Mouse (Mus musculus) neural tube, embryonic 13.5 days (tissue): ENCODE results near the gene Frmd4b. TPM values are rescaled to one million over a fixed set of nuclear protein-coding genes. Genes with fewer than 3 reads are reported as not detected.

Experiments
- ATAC-seq: fragments of 200-750 bp; cut with Nextera tagmentation; 2 replicates; pipeline ENCODE4 v1.8.0; 2017; ENCODE audit warnings: low read depth, mild to moderate bottlenecking, moderate TSS enrichment, moderate library complexity
- H3K27ac ChIP-seq: fragments of 300-500 bp; sonication (generic); replicated peaks from 2 replicates; pipeline ENCODE4 v1.5.1; 2015; ENCODE audit warnings: moderate library complexity, mild to moderate bottlenecking, inconsistent platforms
- H3K27me3 ChIP-seq: fragments of 300-500 bp; sonication (generic); 2 replicates; pipeline ENCODE4 v1.6.1; 2015; ENCODE audit warnings: mild to moderate bottlenecking, inconsistent platforms
- H3K36me3 ChIP-seq: fragments of 300-500 bp; sonication (generic); 2 replicates; pipeline ENCODE4 v1.6.1; 2015; ENCODE audit warnings: mild to moderate bottlenecking, inconsistent platforms
- H3K4me1 ChIP-seq: fragments of 300-500 bp; sonication (generic); replicated peaks from 2 replicates; pipeline ENCODE4 v1.6.1; 2015; ENCODE audit warnings: inconsistent platforms
- H3K4me2 ChIP-seq: fragments of 300-500 bp; sonication (generic); 2 replicates; pipeline ENCODE4 v1.6.1; 2015; ENCODE audit warnings: inconsistent platforms, mild to moderate bottlenecking, moderate library complexity
- H3K4me3 ChIP-seq: fragments of 300-500 bp; sonication (generic); 2 replicates; pipeline ENCODE4 v1.5.1; 2015; ENCODE audit warnings: mild to moderate bottlenecking, inconsistent platforms
- H3K9ac ChIP-seq: fragments of 300-500 bp; sonication (generic); 2 replicates; pipeline ENCODE4 v1.6.1; 2015; ENCODE audit warnings: moderate library complexity, mild to moderate bottlenecking, inconsistent platforms
- H3K9me3 ChIP-seq: fragments of 300-500 bp; sonication (generic); 2 replicates; pipeline ENCODE4 v1.6.1; 2016; ENCODE audit warnings: inconsistent platforms
- whole genome bisulfite sequencing: fragments of 180-500 bp; shearing (Covaris S2); methylation state at CpG from one replicate; pipeline ENCODE4 v1.1.7; 2015; 5-methylcytosine and 5-hydroxymethylcytosine counted together
- polyA plus RNA-seq: library from polyadenylated mRNA; unstranded; fragments of >200 nt; fragmentation: Nextera tagmentation; extraction: Ambion mirVana; gene quantifications from 2 replicates; pipeline ENCODE4 v1.2.1, GENCODE M21; 2015

The Frmd4b gene
- polyA plus RNA-seq, 1 experiment from 2014 or later, result 30.9 TPM

DNA sequence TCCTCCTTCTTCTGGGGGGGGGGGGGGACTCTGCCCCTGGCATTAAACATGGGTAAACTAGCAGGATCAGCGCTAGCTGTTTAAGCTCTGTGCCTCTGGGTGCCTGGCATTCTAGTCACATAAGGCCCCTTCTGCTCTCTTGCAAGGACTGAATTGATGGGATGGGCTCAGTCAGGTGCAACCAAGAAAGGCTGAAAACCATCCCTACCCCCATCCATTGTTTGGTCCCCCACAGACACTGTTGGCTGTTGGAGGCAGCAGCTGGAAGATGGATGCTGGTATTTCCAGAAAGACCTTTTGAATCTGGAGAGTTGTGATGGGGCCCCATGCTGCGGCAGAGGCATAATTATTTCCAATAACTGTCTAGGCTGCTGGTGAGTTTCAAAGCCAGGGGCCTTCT lies 7.3 kb downstream of the Frmd4b start:
- H3K27ac ChIP-seq, result peak overlapping the region; percentile 52
- ATAC-seq, result peak; percentile 64; the same call in 1 of the 2 replicates
- no peak overlapping the region for H3K4me2 ChIP-seq
- H3K27me3 ChIP-seq, result no peaks in the 10 kb centered on the region
- H3K9me3 ChIP-seq, result no peaks in the 10 kb centered on the region
- no peak overlapping the region for H3K4me3 ChIP-seq
- H3K9ac ChIP-seq, result no peak overlapping the region
- H3K4me1 ChIP-seq, result peaks cover 63% of the 10 kb centered on the region
- no peaks in the 10 kb centered on the region for H3K36me3 ChIP-seq
- WGBS, result 33% methylated on average over 2 of the region's 2 CpGs

GRCm38 (mm10) chr6:97607646-97608045 lies 9.7 kb downstream of the Frmd4b start:
- H3K9ac ChIP-seq, result no peak overlapping the region
- H3K27me3 ChIP-seq, result no peaks in the 10 kb centered on the region
- H3K9me3 ChIP-seq, result no peaks in the 10 kb centered on the region
- no peak overlapping the region for H3K4me2 ChIP-seq
- H3K4me1 ChIP-seq, result peaks cover 61% of the 10 kb centered on the region
- H3K4me3 ChIP-seq, result no peak overlapping the region
- no peak overlapping the region for H3K27ac ChIP-seq
- WGBS, result 47% methylated on average over 3 of the region's 3 CpGs
- no peak for ATAC-seq
- no peaks in the 10 kb centered on the region for H3K36me3 ChIP-seq

GRCm38 (mm10) chr6:97595218-97595617 lies 22.1 kb downstream of the Frmd4b start:
- WGBS, result 28% methylated on average over 3 of the region's 3 CpGs
- no peaks in the 10 kb centered on the region for H3K36me3 ChIP-seq
- H3K27me3 ChIP-seq, result no peaks in the 10 kb centered on the region
- H3K4me1 ChIP-seq, result peaks cover 29% of the 10 kb centered on the region
- no peak for ATAC-seq
- no peaks in the 10 kb centered on the region for H3K9me3 ChIP-seq
- H3K4me2 ChIP-seq, result no peak overlapping the region
- H3K9ac ChIP-seq, result no peak overlapping the region
- H3K4me3 ChIP-seq, result no peak overlapping the region
- no peak overlapping the region for H3K27ac ChIP-seq

DNA sequence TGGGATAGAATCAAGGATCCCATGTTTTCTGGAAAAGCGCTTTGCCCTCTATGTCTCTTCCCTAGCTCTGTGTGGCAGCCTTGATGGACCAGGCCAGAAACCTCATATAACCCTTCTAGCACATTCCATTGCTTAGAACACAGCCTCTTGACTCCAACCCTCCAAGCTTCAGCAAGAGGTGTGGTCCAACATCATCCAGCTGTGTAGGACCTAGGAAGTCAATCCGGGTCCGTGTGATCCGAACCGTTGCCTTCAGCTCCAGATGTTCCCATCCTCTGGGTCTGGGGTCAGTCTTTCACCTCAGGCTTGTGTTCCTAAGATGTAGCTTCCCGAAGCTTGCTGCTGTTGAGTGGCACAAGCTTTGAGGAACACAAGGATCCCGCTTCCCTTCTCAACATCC lies 22.8 kb downstream of the Frmd4b start:
- 97% methylated on average over 7 of the region's 7 CpGs for WGBS
- Histone ChIP-seq H3K4me2 (no peak overlapping the region), H3K27ac (no peak overlapping the region), H3K36me3 (no peaks in the 10 kb centered on the region), H3K27me3 (no peaks in the 10 kb centered on the region), H3K9me3 (no peaks in the 10 kb centered on the region), H3K4me3 (no peak overlapping the region), H3K4me1 (peaks cover 34% of the 10 kb centered on the region), H3K9ac (no peak overlapping the region)
- ATAC-seq, result no peak

DNA sequence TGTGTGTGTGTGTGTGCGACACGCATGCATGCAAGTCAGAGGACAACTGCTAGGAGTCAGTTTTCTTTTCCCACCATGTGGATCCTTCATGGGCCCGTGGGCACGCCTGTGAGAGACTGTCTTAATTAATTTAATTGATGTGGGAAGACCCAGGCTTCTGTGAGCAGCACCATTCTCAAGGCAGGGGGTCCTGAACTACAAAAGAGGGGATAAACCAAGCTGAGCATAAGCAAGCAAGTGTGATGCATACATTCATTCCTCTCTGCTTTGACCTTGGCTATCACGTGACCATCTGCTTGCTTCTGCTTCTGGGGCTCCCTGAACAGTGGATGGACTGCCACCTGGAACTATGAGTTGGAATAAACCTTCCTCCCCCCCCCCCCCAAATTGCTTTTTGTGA lies 27.1 kb downstream of the Frmd4b start:
- Histone ChIP-seq H3K4me2 (no peak overlapping the region), H3K9ac (no peak overlapping the region), H3K27ac (peak overlapping the region; percentile 49), H3K4me3 (no peak overlapping the region), H3K4me1 (peaks cover 50% of the 10 kb centered on the region), H3K36me3 (no peaks in the 10 kb centered on the region), H3K27me3 (no peaks in the 10 kb centered on the region), H3K9me3 (no peaks in the 10 kb centered on the region)
- WGBS, result 33% methylated on average over 5 of the region's 5 CpGs
- ATAC-seq, result peak; percentile 51; the same call in 1 of the 2 replicates

- Histone ChIP-seq H3K27ac (peak overlapping the region; percentile 49; the same call in 1 of the 2 replicates), H3K9me3 (no peaks in the 10 kb centered on the region), H3K27me3 (no peaks in the 10 kb centered on the region), H3K4me3 (no peak overlapping the region), H3K4me1 (peaks cover 45% of the 10 kb centered on the region), H3K4me2 (no peak overlapping the region), H3K36me3 (no peaks in the 10 kb centered on the region), H3K9ac (no peak overlapping the region)
- 76% methylated on average over 3 of the region's 3 CpGs for WGBS
- ATAC-seq, result no peak
These were observed 27.8 kb downstream of the Frmd4b start for GRCm38 (mm10) chr6:97589581-97589980.

DNA sequence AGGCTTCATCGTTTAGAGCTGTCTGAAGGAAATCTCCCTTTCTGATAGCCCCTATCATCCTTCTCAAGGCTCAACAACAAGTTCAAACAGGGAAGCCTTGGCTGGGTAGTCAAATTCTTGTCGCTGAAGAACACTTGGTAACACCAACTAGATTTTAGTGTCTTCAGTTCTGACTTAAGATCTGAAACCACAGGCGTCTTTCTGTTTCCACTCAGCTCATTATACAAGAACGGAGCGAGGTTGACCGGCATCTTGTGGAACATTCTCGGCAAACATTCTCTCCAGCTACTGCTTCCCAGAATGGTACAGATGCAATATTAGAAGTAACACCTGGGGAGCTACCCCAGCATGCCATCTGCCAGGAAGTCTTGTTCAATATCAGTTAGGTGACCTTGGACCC lies 28.3 kb downstream of the Frmd4b start:
- H3K9me3 ChIP-seq, result no peaks in the 10 kb centered on the region
- H3K4me1 ChIP-seq, result peaks cover 46% of the 10 kb centered on the region
- no peak overlapping the region for H3K4me3 ChIP-seq
- no peaks in the 10 kb centered on the region for H3K27me3 ChIP-seq
- peak overlapping the region; percentile 14; the same call in 1 of the 2 replicates for H3K27ac ChIP-seq
- no peaks in the 10 kb centered on the region for H3K36me3 ChIP-seq
- H3K4me2 ChIP-seq, result no peak overlapping the region
- ATAC-seq, result no peak
- 84% methylated on average over 7 of the region's 7 CpGs for WGBS
- H3K9ac ChIP-seq, result no peak overlapping the region

- H3K4me2 ChIP-seq, result no peak overlapping the region
- no peak overlapping the region for H3K27ac ChIP-seq
- no peaks in the 10 kb centered on the region for H3K36me3 ChIP-seq
- no peak for ATAC-seq
- H3K4me1 ChIP-seq, result peaks cover 56% of the 10 kb centered on the region
- H3K9me3 ChIP-seq, result no peaks in the 10 kb centered on the region
- H3K27me3 ChIP-seq, result no peaks in the 10 kb centered on the region
- H3K9ac ChIP-seq, result no peak overlapping the region
- H3K4me3 ChIP-seq, result no peak overlapping the region
These were observed 30.7 kb downstream of the Frmd4b start for GRCm38 (mm10) chr6:97586606-97587005.

- Histone ChIP-seq H3K9me3 (no peaks in the 10 kb centered on the region), H3K36me3 (no peaks in the 10 kb centered on the region), H3K4me2 (no peak overlapping the region), H3K27ac (0 out of 2 replicates have a peak overlapping the region, but pooled peaks have one; percentile 4), H3K9ac (no peak overlapping the region), H3K4me3 (no peak overlapping the region), H3K27me3 (no peaks in the 10 kb centered on the region), H3K4me1 (peaks cover 56% of the 10 kb centered on the region)
- 39% methylated on average over 8 of the region's 8 CpGs for WGBS
- ATAC-seq, result 0 out of 2 replicates have a peak, but pooled peaks have one; percentile 15
These were observed 31.3 kb downstream of the Frmd4b start for GRCm38 (mm10) chr6:97586024-97586423.

DNA sequence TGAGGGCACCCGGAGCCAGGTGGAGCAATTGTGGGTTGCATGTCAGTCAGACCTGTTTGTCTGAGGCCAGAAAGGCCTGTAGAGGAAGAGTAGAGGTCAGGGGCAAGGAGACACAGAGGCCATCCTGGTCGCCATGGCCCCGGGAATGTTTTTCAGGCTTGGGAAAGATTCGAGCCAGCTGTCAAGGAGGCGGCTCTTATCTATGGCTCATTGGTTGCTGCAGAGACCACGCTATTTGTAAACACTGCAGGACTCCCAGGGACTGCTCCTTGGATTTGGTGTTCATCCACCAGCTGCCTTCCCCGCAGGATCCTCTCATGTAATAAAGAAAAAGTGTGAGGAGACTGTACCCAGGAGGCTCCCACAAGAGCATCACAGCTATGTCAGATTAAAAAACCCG lies 34.6 kb downstream of the Frmd4b start:
- Histone ChIP-seq H3K36me3 (no peaks in the 10 kb centered on the region), H3K4me2 (no peak overlapping the region), H3K4me3 (no peak overlapping the region), H3K9ac (no peak overlapping the region), H3K4me1 (peaks cover 62% of the 10 kb centered on the region), H3K27me3 (no peaks in the 10 kb centered on the region), H3K9me3 (no peaks in the 10 kb centered on the region), H3K27ac (peak overlapping the region; percentile 65)
- WGBS, result 27% methylated on average over 8 of the region's 8 CpGs
- ATAC-seq, result no peak

GRCm38 (mm10) chr6:97581941-97582340 lies 35.4 kb downstream of the Frmd4b start:
- no peak for ATAC-seq
- H3K4me2 ChIP-seq, result no peak overlapping the region
- no peaks in the 10 kb centered on the region for H3K9me3 ChIP-seq
- 82% methylated on average over 7 of the region's 7 CpGs for WGBS
- peaks cover 70% of the 10 kb centered on the region for H3K4me1 ChIP-seq
- H3K36me3 ChIP-seq, result no peaks in the 10 kb centered on the region
- no peak overlapping the region for H3K9ac ChIP-seq
- H3K27ac ChIP-seq, result no peak overlapping the region
- H3K4me3 ChIP-seq, result no peak overlapping the region
- no peaks in the 10 kb centered on the region for H3K27me3 ChIP-seq

GRCm38 (mm10) chr6:97580479-97581030 lies 36.8 kb downstream of the Frmd4b start:
- Histone ChIP-seq H3K4me3 (no peak overlapping the region), H3K27ac (no peak overlapping the region), H3K27me3 (no peaks in the 10 kb centered on the region), H3K4me1 (peaks cover 70% of the 10 kb centered on the region), H3K4me2 (no peak overlapping the region), H3K9me3 (no peaks in the 10 kb centered on the region), H3K36me3 (no peaks in the 10 kb centered on the region), H3K9ac (no peak overlapping the region)
- WGBS, result 97% methylated on average over 2 of the region's 2 CpGs
- ATAC-seq, result no peak

- Histone ChIP-seq H3K27ac (no peak overlapping the region), H3K4me3 (no peak overlapping the region), H3K4me2 (no peak overlapping the region), H3K4me1 (peaks cover 67% of the 10 kb centered on the region), H3K36me3 (no peaks in the 10 kb centered on the region), H3K9me3 (no peaks in the 10 kb centered on the region), H3K9ac (no peak overlapping the region), H3K27me3 (no peaks in the 10 kb centered on the region)
- ATAC-seq, result no peak
- 73% methylated on average over 4 of the region's 4 CpGs for WGBS
These were observed 37.6 kb downstream of the Frmd4b start for GRCm38 (mm10) chr6:97579704-97580103.
